Mouse (Mus musculus): Measurements from ENCODE around the gene Tagap1.
"Not testable (repeated sequence)": the region's sequence is repeated elsewhere in the genome, so short reads cannot be mapped to it uniquely, and the experiment has no call there.

Tagap1 gene

GRCm38 (mm10) chr17:6960776-6961175, at the start of gene Tagap1:
Gene Tagap1, minus strand, starts transcription at chr17:6961156.
- not testable (repeated sequence) for DNase-seq (ENCODE audit: extremely low spot score, low read depth, low spot score)

DNA sequence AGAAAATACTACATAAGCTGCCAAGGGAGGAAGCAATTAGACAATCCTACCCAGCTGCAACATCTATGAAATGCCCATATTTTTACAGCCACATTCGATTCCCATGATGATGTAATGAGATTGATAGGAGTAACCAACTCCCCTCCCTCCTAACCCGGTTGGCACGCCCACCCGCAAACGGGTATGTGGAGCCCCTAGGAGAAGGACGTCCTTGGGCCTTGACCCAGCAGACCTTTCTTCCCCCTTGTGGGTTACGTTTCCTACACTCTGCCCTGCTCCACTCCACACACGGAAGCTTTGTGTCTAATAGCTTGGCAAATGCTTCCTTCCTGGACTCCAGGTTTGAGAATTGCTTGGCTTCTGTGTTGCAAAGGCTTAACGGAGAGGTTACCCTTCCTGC, 48.9 kb upstream of the Tagap1 start:
- DNase-seq (ENCODE audit: extremely low spot score, low read depth, low spot score) = not testable (repeated sequence)

- DNase-seq (ENCODE audit: extremely low spot score, low read depth, low spot score) = not testable (repeated sequence)
Observed at GRCm38 (mm10) chr17:7009440-7009839, 48.5 kb upstream of the Tagap1 start.

DNA sequence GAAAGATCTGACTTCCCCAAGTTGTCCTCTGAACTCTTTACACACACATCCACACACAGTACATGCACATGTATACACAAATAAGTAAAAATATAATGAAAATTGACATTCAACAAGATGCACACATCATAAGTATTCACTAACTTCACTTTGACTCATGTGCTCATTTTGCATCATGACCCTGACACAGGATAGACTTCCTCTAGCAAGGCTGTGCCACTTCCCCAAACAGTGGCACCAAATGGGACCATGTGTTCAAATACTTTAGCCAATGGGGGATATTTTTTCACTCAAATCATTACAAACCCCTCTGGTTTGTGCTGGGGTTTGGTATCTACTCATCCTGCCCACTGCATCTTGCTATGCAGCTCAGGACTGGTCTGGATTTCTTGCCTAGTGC, 47.9 kb upstream of the Tagap1 start:
- DNase-seq (ENCODE audit: extremely low spot score, low read depth, low spot score) = not testable (repeated sequence)

DNA sequence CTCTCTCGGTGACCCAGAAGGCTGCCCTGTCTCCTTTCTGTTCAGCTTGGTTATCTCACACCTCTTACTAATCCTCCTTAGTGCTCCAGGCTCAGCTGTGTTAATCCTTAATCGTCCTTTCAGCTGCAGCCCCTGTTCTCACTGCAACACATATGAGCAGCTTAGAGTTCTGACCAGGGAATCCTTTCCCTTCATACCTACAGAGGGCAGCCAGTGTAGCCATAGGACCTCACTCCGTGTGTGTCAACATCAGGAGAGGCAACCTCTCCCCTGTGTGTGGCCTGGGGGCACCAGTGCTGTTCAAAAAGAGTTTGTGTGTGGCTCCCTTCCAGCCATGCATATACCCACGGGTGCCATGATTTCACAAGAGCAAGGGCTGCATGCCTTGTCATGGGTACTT, 44.7 kb upstream of the Tagap1 start:
- not testable (repeated sequence) for DNase-seq (ENCODE audit: extremely low spot score, low read depth, low spot score)

GRCm38 (mm10) chr17:7003392-7003791, 42.4 kb upstream of the Tagap1 start:
- DNase-seq (ENCODE audit: extremely low spot score, low read depth, low spot score) = not testable (repeated sequence)

- not testable (repeated sequence) for DNase-seq (ENCODE audit: extremely low spot score, low read depth, low spot score)
Observed at GRCm38 (mm10) chr17:7001790-7002585, 41.0 kb upstream of the Tagap1 start.

GRCm38 (mm10) chr17:6997778-6998490, 37.0 kb upstream of the Tagap1 start:
- not testable (repeated sequence) for DNase-seq (ENCODE audit: extremely low spot score, low read depth, low spot score)

GRCm38 (mm10) chr17:6996826-6997225, 35.9 kb upstream of the Tagap1 start:
- not testable (repeated sequence) for DNase-seq (ENCODE audit: extremely low spot score, low read depth, low spot score)

GRCm38 (mm10) chr17:6995504-6995903, 34.5 kb upstream of the Tagap1 start:
- not testable (repeated sequence) for DNase-seq (ENCODE audit: extremely low spot score, low read depth, low spot score)

DNA sequence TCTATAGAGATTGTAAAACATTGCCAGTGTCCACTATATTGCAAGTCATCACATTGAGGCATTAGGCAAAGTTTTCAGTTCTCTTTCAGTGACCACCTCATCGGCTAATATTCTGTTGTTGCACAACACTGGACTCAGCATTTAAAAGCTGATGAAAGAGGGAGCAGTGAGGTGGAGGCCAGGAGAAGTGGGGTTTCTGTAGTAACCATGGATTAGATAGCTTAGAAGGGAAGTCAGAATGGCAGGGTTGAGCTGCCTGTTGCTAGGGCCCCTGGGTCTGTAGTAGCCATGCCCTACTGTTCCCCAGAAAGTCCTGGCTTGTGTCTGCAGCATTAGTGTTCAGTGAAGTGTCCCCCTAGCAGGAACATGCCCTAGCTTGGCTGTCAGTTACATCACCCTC, 25.2 kb upstream of the Tagap1 start:
- not testable (repeated sequence) for DNase-seq (ENCODE audit: extremely low spot score, low read depth, low spot score)

GRCm38 (mm10) chr17:6980144-6980543, 19.2 kb upstream of the Tagap1 start:
- DNase-seq (ENCODE audit: extremely low spot score, low read depth, low spot score) = not testable (repeated sequence)

- not testable (repeated sequence) for DNase-seq (ENCODE audit: extremely low spot score, low read depth, low spot score)
Observed at GRCm38 (mm10) chr17:6979380-6979779, 18.4 kb upstream of the Tagap1 start.

- not testable (repeated sequence) for DNase-seq (ENCODE audit: extremely low spot score, low read depth, low spot score)
Observed at GRCm38 (mm10) chr17:6978287-6979248, 17.6 kb upstream of the Tagap1 start, which contains the start of gene Gm49721. Gene Gm49721, plus strand, starts transcription at chr17:6978904.

- DNase-seq (ENCODE audit: extremely low spot score, low read depth, low spot score) = not testable (repeated sequence)
Observed at GRCm38 (mm10) chr17:6974985-6975384, 14.0 kb upstream of the Tagap1 start.

DNA sequence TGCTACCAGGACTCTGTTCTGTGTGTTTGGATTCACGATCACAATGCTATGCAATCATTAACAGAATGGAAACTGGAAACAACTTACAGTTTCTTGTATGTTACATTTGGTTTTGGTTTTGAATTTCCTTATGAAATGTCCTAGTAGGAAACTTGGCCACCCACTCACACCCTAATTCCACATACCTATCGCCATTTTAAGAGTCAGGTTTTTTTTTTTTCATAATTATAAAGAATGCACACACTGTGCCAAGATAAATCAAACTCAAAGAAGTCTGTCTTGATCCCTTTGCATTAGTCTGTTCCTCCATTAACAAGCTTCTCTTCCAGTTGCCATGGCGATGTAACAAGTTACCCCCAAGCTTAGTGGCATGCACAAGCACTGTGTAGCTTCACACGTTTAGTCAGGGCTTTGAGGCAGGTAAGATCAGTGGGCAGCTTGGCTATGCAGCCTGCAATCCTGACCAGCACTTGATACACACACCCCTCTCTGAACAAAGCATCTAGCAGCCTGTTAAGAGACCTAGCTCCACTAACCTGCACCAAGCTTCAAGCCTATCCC, 12.0 kb upstream of the Tagap1 start:
- DNase-seq (ENCODE audit: extremely low spot score, low read depth, low spot score) = not testable (repeated sequence)

DNA sequence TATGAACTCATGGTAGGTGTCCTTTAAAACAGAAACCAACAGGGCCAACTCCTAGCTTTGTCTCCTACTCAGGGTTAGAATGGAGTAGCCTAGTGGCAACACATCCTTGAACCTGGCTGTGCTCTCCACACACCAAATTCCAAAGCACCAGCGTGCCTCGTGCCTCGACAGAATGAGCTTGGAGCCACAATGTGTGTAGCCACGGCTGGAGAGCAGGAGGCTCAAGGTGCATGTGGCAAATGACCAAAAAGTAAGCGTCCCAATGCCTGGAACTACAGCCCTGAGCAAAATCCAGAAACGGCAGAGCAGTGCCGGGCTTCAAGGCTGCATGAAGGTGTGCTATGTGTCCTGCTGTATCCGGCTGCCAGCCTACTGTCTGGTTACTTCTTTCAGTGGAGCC, 10.3 kb upstream of the Tagap1 start:
- DNase-seq (ENCODE audit: extremely low spot score, low read depth, low spot score) = not testable (repeated sequence)

DNA sequence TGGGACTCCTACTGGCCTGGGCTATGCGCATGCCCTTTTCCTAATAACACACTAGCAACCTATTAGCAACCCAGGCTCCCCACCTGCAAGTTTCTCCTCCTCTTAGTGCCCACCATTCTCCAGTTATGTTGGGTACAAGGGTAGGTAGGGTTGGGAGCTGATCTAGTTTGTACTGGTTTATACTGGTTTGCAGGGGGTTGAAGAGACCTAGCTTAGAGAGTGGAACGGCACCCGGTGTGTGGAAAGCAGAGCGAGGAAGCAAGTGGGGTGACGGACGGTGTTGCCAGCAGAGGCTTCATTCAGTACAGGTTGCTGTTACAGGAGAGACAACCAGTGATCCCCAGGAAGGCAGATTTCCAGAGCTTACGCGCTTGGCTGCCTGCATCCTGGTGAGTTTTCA, 9.4 kb upstream of the Tagap1 start, which contains the start of gene Rnaset2b:
Rnaset2b (plus strand) TSS at position 301 of the 400 bp plus-strand sequence.
- not testable (repeated sequence) for DNase-seq (ENCODE audit: extremely low spot score, low read depth, low spot score)

DNA sequence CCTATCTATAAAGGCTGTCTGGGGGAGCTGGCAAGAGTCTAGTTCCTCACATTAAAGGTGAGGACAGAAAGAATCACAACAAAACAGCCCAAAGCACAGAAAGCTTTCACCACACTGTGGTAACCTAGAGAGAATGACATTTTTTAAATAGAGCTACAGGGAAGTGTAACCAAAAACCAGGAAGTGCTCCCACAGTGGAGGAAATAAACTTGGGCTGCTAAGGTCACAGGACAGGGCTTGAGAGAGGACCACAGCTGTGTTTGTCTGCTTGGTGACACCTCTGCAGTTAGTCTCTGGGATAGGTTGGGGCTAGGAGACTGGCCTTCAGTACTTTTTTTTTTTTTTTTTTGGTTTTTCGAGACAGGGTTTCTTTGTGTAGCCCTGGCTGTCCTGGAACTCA, 6.7 kb upstream of the Tagap1 start:
- DNase-seq (ENCODE audit: extremely low spot score, low read depth, low spot score) = not testable (repeated sequence)

DNA sequence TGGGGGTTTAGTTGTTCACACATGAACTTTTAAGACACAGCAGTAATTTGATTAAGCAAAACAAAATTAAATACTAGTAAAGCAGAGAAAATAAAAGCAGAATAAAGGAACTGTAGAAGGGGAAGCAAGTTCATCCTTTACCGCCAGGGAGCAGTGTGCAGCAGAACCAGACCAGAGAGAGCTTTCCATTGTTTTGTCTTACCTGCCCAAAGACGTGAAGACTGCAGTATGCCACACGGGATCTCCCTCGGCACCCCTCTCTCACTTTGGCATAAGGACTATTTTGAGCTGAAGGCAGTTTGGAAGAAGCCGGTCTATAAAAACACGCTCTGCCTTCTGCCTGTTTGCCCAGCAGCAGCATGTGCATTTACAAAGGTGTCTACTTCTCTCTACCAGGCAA, 4.4 kb upstream of the Tagap1 start:
- not testable (repeated sequence) for DNase-seq (ENCODE audit: extremely low spot score, low read depth, low spot score)
